Mouse (Mus musculus): ENCODE measurements around the gene Fbxl8. TPM values are rescaled to one million over a fixed set of nuclear protein-coding genes. Genes with fewer than 3 reads are reported as not detected.
A peak's percentile ranks its signal among the peaks of the same experiment; 100 is the strongest.

Fbxl8 gene
- total RNA-seq, 4 experiments from 2014 or later, result 2.0 to 2.6 (median 2.5) TPM

DNA sequence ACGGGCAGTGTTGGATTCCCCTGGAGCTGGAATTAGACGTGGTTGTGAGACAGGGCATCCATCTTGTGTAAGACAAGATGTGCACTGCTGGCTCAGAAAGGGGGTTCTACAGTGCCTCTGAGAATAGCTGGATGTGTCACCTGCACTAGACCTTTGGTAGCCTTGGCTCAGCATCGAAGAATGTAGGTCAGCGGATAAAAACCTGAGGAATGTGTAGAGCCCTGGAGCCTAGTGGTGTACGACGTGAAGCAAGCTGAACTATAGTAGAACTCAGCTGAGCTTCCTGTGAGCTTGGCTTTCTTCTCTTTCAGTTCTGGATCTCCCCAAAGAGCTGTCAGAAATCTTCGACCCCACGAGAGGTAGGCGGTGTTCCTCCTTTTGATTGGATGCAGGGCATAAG is 39.4 kb downstream of the Fbxl8 start:
- no peak for DNase-seq (ENCODE audit: low spot score)

DNA sequence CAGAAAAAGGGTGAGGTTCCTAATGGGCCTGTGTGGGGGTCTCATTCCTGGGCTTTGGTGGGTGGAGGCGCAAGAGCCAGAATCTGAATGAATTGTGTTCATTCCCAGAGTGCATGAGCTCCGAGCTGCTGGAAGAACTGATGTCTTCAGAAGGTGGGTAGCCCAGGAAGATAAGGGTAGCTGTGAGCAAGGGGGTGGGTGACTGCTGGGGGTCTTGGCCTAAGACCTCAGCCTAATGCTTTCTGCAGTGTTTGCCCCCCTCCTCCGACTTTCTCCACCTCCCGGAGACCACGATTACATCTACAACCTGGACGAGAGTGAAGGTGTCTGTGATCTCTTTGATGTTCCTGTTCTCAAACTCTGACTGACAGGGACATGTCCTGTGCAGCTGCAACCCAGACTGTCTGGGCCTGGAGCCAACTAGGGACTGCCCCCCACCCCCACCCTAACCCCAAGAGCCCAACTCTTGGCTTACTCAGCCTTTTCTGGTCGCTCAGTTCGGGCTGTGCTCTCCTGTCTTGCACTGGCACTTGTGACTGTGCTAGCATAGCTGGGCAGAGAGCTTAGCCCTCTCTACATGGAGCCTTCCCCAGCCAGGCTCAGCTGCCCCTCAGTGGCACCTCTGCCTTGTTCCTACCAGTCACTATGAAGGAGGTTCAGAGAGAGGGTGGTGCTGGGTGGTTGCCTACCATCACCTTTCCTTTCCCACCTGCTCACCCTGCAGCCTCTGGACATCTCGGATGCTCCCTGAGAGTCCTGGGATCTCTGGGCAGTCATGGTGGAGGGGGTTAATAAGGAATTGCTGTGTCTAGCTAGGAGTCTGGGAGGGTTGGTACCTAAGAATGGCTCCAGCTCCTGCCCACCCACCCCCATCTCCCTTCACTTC is 40.1 kb downstream of the Fbxl8 start:
- no peak for DNase-seq (ENCODE audit: low spot score)

DNA sequence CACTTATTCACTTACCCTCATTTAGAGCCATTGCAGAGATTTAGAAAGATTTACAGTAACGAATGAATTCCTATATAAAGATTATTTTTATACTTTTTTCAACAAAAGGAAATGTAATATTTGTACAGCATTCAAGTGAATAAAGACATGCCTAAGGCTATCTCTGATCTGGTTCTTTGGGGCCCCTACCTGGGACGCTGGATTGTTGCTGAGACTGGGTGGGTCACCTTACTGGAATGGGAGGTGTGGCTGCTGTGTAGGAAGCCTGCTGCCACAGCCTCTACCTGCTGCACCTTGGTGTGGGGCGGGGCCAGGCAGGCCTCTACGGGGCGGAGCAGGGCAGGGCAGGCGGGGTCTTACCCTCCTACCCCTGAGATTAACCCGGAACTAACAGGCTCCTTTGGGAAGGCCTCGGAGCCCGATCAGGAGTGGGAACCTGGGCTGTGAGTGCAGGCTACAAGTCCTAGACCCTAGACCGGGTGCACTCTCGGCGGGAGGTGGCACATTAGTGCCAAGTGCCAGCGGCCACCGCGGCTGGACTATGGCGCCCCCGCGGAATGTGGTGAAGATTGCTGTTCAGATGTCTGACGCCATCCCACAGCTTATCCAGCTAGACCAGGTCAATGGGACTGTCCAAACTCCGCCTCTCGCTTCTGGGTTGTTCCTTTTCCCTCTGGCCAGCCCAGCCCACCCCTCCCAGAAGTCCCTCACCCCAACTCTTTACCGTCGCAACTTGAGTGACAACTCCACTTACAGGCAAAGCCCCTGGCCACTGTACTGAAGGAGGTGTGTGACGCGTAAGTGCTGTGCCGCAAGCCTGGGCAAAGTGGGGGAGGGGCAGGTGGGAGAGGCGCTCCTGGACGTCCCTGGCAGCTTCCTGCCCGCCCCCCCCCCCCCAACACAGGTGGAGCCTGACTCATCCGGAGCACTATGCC is 41.0 kb downstream of the Fbxl8 start, which contains the start of gene Elmo3:
Gene Elmo3, plus strand, starts transcription at position 391 of the 935 bp plus-strand sequence.
- DNase-seq (ENCODE audit: low spot score), result no peak

DNA sequence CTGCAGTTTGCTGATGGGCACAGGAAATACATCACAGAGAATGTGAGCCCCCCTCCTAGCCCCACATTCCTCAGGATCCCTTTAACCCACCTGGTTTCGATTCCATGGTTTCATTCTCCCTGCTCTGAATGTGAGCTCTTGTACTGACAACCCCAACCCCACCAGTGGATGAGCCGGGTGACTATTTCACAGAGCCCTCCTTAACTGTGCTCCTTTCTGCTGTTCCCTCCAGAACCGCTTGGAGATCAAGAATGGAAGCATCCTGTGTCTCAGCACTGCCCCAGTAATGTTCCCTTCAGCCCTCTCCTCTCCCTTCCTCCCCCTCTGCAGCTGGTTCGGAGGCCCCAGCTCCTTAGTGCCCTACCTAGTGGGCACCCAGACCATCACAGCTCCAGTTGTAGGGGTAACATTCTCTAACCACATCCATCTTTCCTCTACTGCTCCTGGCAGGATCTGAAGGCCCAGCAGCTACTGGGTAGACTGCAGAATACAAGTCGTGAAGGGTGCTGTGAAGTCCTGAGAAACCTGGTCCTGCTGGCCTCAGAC is 41.8 kb downstream of the Fbxl8 start:
- DNase-seq (ENCODE audit: low spot score), result no peak

DNA sequence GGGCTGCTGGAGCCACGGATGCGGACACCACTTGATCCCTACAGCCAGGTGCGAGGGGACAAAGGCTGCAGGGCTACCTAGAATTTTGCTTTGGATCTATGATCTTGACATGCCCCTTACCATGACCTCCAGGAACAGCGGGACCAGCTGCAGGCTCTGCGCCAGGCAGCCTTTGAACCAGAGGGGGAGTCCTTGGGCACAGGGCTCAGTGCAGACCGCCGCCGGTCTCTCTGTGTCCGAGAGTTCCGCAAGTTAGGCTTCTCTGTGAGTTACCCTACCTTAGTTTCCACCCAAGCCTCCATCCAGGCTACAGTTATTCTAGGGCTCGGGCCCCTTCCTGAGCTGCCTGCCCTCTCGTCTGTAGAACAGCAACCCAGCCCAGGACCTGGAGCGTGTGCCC is 43.2 kb downstream of the Fbxl8 start:
- no peak for DNase-seq (ENCODE audit: low spot score)

DNA sequence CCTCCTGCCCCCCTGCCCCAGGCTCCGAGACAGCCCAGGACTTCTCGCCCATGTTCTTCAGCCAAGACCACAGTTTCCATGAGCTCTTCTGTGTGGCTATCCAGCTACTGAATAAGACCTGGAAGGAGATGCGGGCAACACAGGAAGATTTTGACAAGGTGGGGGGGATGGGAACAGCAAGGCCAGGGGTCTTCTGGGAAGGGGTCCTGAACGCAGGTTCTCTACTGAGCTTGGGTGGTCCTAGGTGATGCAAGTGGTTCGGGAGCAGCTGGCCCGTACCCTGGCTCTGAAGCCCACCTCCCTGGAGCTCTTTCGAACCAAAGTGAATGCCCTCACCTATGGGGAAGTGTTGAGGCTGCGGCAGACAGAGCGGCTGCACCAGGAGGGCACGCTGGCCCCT is 44.0 kb downstream of the Fbxl8 start:
- no peak for DNase-seq (ENCODE audit: low spot score)

DNA sequence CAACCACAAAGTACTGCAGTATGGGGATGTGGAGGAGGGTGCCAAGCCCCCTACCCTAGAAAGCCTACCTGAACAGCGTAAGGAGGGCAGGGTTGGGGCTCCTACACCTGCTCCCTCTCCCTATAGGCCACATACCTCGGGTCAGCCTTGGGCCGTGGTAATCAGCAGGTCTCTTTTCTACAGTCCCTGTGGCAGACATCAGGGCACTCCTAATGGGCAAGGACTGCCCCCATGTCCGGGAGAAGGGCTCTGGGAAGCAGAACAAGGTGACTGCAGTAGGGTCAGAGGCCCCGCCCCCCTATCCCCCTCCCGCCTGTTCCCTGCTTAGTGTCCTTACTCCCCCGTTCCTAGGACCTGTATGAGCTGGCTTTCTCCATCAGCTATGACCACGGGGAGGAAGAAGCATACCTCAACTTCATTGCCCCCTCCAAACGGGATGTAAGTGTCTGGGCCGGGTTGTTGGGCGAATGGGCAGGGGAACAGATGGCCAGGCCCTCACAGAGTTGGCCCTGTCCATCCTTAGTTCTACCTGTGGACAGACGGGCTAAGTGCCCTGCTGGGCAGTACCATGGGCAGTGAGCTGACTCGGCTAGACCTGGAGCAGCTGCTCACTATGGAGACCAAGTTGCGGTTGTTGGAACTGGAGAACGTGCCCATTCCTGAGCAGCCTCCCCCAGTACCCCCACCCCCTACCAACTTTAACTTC is 44.8 kb downstream of the Fbxl8 start:
- DNase-seq (ENCODE audit: low spot score), result no peak

DNA sequence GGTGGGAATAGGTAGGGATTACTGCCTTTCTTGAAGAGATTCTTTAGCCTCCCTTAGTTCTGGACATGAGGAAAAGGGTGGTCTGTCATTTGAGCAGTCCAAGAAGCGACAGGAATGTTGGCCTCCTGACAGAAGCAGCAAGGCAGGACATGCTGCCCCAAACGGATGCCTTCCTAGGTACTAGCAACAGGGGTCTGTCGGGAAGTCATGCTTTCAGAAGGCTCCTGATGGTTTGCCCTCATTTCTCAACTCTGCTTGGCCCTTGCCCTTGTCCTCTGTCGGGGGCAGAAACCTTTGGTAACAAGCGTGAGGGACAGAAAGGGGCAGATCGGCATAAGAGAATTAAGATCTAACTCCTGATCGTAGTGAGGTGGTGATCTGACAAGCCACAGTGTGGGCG is 45.7 kb downstream of the Fbxl8 start:
- DNase-seq (ENCODE audit: low spot score), result no peak

DNA sequence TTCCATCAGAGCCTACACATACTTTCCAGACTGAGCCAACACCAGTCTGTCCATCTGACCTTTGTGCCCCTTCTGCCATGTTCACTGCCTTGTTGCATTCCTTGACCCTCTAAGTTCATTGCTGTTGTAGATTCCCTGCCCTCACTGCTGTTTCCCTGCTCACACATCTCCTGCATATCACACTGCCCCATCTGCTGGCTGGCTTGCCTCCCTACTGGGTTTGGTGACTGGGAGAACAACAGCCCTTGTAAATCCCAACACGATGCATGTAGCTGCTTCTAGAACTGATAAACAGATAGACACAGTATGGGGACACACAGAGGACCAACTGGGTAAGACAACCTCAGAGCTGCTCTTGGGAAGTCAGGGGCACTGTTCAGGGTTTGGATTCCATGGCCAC is 47.3 kb downstream of the Fbxl8 start:
- DNase-seq (ENCODE audit: low spot score), result no peak

DNA sequence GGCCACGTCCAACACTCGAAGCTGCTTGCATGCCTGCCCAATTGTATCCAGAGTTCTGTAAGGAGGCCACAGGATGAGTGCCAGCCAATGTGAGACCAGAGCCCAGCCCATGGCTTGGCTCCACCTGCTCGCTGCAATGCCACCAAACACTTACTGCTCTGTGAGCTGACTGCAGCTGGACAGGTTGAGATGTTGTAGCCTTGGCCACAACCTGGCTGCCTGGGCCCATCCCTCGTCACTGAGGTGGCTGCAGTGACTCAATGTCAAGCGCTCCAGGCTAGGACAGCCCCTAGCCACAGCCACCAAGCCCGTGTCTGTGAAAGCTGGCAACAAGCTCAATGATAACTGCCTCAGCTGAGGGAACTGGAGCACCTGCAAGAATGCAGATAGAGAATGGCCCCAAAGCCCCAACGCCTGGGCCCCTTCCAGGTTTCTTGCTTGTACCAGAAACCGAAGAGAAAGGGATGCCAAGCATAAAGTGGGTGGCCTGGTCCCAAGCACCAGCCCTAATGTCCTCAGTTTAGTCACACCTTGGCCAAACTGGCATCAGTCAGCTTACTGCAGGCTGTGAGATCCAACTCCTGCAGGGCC is 48.5 kb downstream of the Fbxl8 start:
- DNase-seq (ENCODE audit: low spot score), result no peak

DNA sequence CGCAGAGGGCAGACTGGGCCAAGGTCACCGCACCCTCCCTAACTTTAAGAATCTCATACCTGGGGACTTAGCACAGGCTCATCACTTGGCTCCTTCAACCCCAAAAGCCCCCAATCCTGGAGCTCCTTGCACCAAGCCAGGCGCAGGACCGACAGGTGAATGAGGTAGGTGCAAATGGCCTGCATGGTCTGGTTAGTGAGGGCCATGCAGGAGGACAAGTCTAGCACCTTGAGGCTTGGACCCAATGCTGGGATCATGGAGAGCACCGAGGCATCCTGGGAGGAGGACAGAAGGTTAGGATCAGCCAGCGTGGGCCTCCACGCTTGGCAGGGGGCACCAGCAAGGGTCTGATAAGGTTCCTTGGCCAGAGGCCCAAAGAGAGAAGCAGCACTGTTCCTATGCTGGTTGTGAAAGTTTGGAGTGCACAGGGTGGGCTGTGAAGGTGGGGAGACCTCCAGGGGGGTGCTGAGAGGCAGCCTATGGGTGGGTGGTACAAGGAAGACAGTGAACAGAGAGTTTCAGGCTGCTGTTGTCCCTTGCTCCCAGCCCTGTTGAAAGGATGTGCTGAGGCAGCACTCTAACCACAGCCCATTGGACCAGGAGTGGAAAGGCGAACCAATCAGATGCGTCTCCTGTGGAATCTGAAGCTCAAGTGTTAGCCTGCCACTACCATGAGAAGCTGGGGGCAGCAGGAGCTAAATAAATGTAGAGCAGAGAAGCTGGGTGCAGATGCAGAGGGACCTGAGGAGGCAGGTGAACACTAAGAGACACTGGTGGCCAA is 49.4 kb downstream of the Fbxl8 start:
- no peak for DNase-seq (ENCODE audit: low spot score)

DNA sequence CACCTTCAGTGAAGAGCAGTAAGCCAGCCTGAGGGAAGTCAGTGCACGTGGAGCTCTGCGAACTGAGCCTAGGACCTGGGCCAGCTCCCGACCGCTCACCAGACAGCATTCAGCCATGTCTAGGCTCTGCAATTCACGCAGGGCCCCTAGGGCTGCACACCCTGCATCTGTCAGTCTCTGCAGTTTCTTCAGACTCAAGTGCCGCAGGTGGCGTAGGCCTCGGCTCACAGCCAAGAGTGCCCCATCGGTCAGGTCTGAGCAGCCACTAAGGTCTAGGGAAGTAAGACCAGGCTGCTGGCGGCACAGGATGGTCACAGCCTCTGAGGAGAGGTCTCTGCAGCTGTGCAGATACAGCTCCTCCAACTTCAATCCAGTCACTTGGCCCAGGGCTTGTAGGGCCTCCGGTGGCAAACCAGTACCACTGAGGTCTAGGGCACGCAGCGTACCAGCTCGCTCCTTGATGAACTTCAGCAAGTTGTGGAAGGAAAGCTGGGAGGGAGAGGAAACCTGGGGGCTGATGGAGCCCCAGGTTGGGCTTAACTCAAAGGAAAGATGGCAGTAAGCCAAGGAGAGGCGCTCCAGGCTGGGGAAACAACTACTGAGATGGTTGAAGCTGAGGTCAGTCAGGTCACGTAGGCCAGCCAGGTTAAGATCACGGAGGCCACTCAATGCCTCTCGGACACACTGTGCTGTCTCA is 50.8 kb downstream of the Fbxl8 start:
- DNase-seq (ENCODE audit: low spot score), result no peak

DNA sequence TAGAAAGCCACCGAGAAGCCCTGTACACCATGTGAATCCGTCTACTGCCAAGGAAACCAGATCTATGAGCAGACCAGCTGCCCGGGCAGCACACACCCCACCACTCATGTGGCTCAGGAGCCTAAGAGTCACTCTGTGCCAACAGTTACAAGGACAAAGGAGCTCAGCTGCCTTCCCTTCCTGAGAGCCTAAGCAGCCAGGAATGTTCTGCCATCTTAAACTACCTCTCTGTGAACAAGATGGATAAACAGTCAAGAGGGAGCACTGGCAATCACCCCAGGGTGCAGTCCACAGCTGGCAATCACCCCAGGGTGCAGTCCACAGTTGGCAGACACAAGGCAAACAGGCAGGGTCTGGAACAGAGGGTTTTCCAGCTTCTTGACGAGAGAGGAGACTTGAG is 53.5 kb downstream of the Fbxl8 start:
- DNase-seq (ENCODE audit: low spot score), result no peak

DNA sequence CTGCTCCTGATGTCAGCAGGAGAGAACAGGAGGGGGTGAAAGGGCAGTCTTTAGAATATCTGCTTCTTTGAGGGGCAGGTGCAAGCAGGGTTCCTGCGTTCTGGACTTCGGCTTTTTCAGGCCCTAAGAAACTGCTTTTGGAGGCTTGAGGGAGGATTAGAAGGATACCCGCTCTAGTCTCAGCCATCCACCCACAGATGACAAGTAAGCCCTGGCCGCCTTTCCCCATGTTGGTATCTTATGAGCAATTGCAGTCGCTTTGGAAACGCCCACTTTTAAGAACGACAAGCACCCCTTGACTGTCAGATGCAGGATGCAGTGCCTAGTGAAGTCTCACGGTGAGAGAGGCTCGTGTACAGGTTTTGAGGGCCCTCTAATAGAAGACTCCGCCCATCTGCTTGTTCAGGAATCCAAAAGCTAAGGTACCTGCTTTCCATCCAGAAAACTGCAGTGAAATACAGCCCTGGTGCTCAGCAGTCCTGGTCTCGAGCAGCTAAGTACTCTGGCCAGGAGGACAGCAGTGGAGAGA is 54.3 kb downstream of the Fbxl8 start:
- DNase-seq (ENCODE audit: low spot score), result no peak

Small RNA genes within 50 kb of the gene (microRNA-seq; reads per million reads assigned to microRNA genes)
- gene Gm27320 (not detected), gene Mir328 (1,878 reads per million, percentile 87 among the genes with 10 or more reads in this experiment)

Other genes starting within 250 kb of the Fbxl8 start
- under 1 TPM in 1 of 4 experiments, not detected in 3; 0.16 TPM for gene Ces3a, start 216.0 kb upstream of the Fbxl8 start, total RNA-seq (2022)
- under 1 TPM in 2 of 4 experiments, not detected in 2; 0.26 to 0.33 TPM for gene Ces3b, start 180.9 kb upstream of the Fbxl8 start, total RNA-seq (2022)
- gene Ces4a, start 132.8 kb upstream of the Fbxl8 start, total RNA-seq (2022), result not detected
- 10 to 100 TPM; 19.2 to 21.8 (median 21.0) TPM for gene Cbfb, start 94.0 kb upstream of the Fbxl8 start, total RNA-seq (2022)
- 10 to 100 TPM; 14.4 to 20.9 (median 17.4) TPM for gene D230025D16Rik, start 39.5 kb upstream of the Fbxl8 start, total RNA-seq (2022)
- gene B3gnt9, start 9.5 kb upstream of the Fbxl8 start, total RNA-seq (2022), result 1 to 10 TPM; 2.5 to 3.8 (median 3.4) TPM
- gene Tradd, start within 50 bp of the Fbxl8 start, total RNA-seq (2022), result 1 to 10 TPM; 3.7 to 5.7 (median 5.2) TPM
- 1 to 10 TPM; 3.3 to 5.0 (median 4.5) TPM for gene Hsf4, start 5.2 kb downstream of the Fbxl8 start, total RNA-seq (2022)
- gene Nol3, start 11.5 kb downstream of the Fbxl8 start, total RNA-seq (2022), result 10 to 100 TPM; 23.7 to 28.3 (median 27.1) TPM
- 1 to 10 TPM; 1.1 to 1.6 (median 1.5) TPM for gene 4931428F04Rik, start 25.2 kb downstream of the Fbxl8 start, total RNA-seq (2022)
- gene Exoc3l, start 31.5 kb downstream of the Fbxl8 start, total RNA-seq (2022), result 1 to 10 TPM; 3.6 to 6.2 (median 4.8) TPM
- gene E2f4, start 33.0 kb downstream of the Fbxl8 start, total RNA-seq (2022), result 10 to 100 TPM; 18.7 to 21.9 (median 21.4) TPM
- 1 to 10 TPM in 3 of 4 experiments, under 1 TPM in 1; 0.75 to 1.8 (median 1.3) TPM for gene Elmo3, start 41.0 kb downstream of the Fbxl8 start, total RNA-seq (2022)
- gene Lrrc29, start 61.6 kb downstream of the Fbxl8 start, total RNA-seq (2022), result 1 to 10 TPM in 2 of 4 experiments, under 1 TPM in 2; 0.69 to 1.8 (median 1.1) TPM
- 10 to 100 TPM; 23.9 to 28.1 (median 26.0) TPM for gene Tmem208, start 61.7 kb downstream of the Fbxl8 start, total RNA-seq (2022)
- 1 to 10 TPM; 5.8 to 8.1 (median 6.3) TPM for gene Fhod1, start 83.3 kb downstream of the Fbxl8 start, total RNA-seq (2022)
- gene Slc9a5, start 84.2 kb downstream of the Fbxl8 start, total RNA-seq (2022), result under 1 TPM; 0.41 to 0.79 (median 0.48) TPM
- gene Plekhg4, start 108.6 kb downstream of the Fbxl8 start, total RNA-seq (2022), result not detected
- gene Kctd19, start 148.9 kb downstream of the Fbxl8 start, total RNA-seq (2022), result under 1 TPM in 3 of 4 experiments, not detected in 1; 0.11 to 0.31 (median 0.28) TPM
- under 1 TPM; 0.19 to 0.56 (median 0.45) TPM for gene Lrrc36, start 148.9 kb downstream of the Fbxl8 start, total RNA-seq (2022)
- gene Tppp3, start 206.9 kb downstream of the Fbxl8 start, total RNA-seq (2022), result 10 to 100 TPM; 25.8 to 42.5 (median 34.9) TPM
- gene Zdhhc1, start 232.3 kb downstream of the Fbxl8 start, total RNA-seq (2022), result 10 to 100 TPM; 13.0 to 15.3 (median 13.5) TPM